Mouse (Mus musculus): ENCODE results near the gene Map3k3. TPM values are rescaled to one million over a fixed set of nuclear protein-coding genes. Genes with fewer than 3 reads are reported as not detected.
A peak's percentile ranks its signal among the peaks of the same experiment; 100 is the strongest.
"Not testable (repeated sequence)": the region's sequence is repeated elsewhere in the genome, so short reads cannot be mapped to it uniquely, and the experiment has no call there.

Map3k3 gene
- polyA plus RNA-seq, 1 experiment from 2014 or later: 25.7 TPM

DNA sequence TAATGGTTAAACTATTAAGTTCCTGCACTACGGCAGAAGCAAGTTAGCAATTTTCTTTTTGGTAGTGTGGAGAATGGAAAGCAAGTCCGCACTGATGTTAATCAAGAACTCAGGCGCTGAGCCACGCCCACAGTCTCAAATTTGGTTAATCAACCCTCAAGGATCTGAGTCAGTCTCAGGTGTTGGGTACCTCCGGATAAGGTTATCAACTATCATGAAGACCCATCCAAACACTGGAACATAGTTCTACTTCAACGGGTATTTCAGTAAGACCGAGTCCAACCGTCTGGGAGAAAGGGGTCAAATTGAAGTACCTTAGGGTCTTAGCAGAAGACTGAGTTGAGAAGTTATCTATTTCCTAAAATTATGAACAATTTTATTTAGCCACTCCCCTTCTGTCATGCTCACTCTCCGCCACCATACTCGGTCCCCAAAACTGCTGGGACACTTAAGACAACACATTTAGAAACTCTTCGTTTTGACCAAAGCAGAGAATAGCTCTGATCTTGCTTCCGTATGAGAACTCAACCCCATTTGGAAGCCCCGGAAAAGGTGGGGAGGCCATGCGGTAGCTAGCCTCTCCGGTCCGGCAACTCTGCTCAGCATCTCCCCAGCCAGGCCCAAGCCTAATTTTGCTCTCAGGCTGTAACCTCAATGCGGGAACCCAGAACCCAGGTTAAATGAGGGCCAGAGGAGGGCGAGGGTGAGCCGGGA, 108.4 kb downstream of the Map3k3 start:
- Histone ChIP-seq H3K4me2 (replicated peaks; ENCODE audit: low read depth, low read length) (peak overlapping the region; percentile 43), H3K36me3 (ENCODE audit: control insufficient read depth, insufficient read depth, low read length) (peaks cover 11% of the 10 kb centered on the region; the same call in 1 of the 2 replicates), H3K27me3 (ENCODE audit: control insufficient read depth, insufficient read depth, low read length) (no peaks in the 10 kb centered on the region), H3K4me3 (ENCODE audit: low read length) (peak overlapping the region; percentile 53), H3K9me3 (ENCODE audit: control insufficient read depth, low read length) (no peaks in the 10 kb centered on the region), H3K9ac (ENCODE audit: low read depth, low read length) (peak overlapping the region; percentile 59), H3K4me1 (ENCODE audit: control insufficient read depth, insufficient read depth, low read length) (no peaks in the 10 kb centered on the region), H3K27ac (ENCODE audit: low read depth, low read length) (peak overlapping the region; percentile 63)
- ATAC-seq (ENCODE audit: low FRiP score, low TSS enrichment): no peak; the same call in 1 of the 2 replicates
- WGBS: 9% methylated on average over 19 of the region's 19 CpGs

DNA sequence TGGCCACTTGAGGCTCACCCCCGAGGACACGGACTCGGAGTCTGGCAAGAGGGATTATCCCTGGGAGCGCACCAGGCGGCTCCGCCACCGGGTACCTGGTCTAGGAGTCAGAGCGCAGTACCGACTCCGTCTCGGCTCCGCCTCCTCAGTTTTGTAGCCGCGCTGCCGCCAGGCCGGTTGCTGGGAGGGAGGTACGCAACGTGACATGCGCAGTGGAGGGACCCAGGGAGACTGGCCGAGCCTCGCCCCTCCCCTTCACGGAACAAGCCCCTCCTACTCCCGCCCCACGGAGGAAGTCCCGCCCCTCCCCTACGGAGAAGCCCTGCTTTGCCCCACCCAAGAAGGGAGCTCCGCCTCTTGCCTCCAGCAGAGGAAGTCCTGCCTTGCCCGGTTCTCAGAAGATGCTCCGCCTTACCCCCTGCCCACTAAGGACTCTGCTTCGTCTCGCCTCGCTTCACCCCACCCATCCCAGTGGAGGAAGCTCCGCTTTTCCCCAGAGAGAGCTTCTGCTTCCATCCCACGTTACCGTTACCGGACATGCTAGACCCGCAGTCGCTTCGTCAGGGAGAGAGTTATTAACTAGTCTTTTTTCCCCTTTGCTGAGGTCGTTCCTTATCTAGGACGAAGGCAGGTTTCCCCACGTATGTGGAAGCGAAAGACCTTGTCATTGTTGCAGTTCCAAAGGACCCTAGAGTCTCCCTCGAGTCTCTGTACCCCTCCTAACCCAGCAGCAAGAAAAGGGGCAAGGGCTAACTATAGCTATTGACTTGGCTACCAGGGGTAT, 109.2 kb downstream of the Map3k3 start:
- H3K36me3 ChIP-seq (ENCODE audit: control insufficient read depth, insufficient read depth, low read length): peaks cover 18% of the 10 kb centered on the region; the same call in 1 of the 2 replicates
- H3K27me3 ChIP-seq (ENCODE audit: control insufficient read depth, insufficient read depth, low read length): no peaks in the 10 kb centered on the region
- peak overlapping the region; percentile 63 for H3K4me2 ChIP-seq (replicated peaks; ENCODE audit: low read depth, low read length)
- H3K4me1 ChIP-seq (ENCODE audit: control insufficient read depth, insufficient read depth, low read length): no peaks in the 10 kb centered on the region
- H3K9ac ChIP-seq (ENCODE audit: low read depth, low read length): peak overlapping the region; percentile 64
- ATAC-seq (ENCODE audit: low FRiP score, low TSS enrichment): peak; percentile 98
- peak overlapping the region; percentile 53 for H3K4me3 ChIP-seq (ENCODE audit: low read length)
- WGBS: under 1% methylated on average over 42 of the region's 44 CpGs
- no peaks in the 10 kb centered on the region for H3K9me3 ChIP-seq (ENCODE audit: control insufficient read depth, low read length)
- peak overlapping the region; percentile 86 for H3K27ac ChIP-seq (ENCODE audit: low read depth, low read length)

DNA sequence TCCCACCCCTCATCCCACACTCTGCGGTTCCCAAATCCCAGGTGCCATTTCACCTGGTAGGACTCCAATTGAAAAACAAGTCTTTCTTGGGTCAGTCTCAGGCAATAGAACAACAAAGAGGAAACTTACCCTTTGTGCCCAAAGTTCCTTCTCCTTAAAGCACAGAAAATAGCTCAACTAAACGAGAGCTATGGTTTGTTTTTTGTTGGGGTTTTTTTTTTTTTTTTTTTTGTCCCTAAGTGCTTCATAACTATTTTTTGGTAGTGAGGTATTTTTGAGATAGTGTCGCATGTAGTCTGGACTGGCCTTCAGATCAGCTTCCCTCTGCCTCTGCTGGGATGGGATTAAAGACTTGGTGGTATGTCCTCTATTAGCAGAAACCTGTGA, 109.7 kb downstream of the Map3k3 start:
- 35% methylated on average over 3 of the region's 3 CpGs for WGBS
- ATAC-seq (ENCODE audit: low FRiP score, low TSS enrichment): no peak
- H3K36me3 ChIP-seq (ENCODE audit: control insufficient read depth, insufficient read depth, low read length): peaks cover 23% of the 10 kb centered on the region; the same call in 1 of the 2 replicates
- peak overlapping the region; percentile 53 for H3K4me3 ChIP-seq (ENCODE audit: low read length)
- H3K9ac ChIP-seq (ENCODE audit: low read depth, low read length): peak overlapping the region; percentile 64
- H3K4me1 ChIP-seq (ENCODE audit: control insufficient read depth, insufficient read depth, low read length): no peaks in the 10 kb centered on the region
- peak overlapping the region; percentile 86 for H3K27ac ChIP-seq (ENCODE audit: low read depth, low read length)
- peak overlapping the region; percentile 63 for H3K4me2 ChIP-seq (replicated peaks; ENCODE audit: low read depth, low read length)
- H3K27me3 ChIP-seq (ENCODE audit: control insufficient read depth, insufficient read depth, low read length): no peaks in the 10 kb centered on the region
- no peaks in the 10 kb centered on the region for H3K9me3 ChIP-seq (ENCODE audit: control insufficient read depth, low read length)

DNA sequence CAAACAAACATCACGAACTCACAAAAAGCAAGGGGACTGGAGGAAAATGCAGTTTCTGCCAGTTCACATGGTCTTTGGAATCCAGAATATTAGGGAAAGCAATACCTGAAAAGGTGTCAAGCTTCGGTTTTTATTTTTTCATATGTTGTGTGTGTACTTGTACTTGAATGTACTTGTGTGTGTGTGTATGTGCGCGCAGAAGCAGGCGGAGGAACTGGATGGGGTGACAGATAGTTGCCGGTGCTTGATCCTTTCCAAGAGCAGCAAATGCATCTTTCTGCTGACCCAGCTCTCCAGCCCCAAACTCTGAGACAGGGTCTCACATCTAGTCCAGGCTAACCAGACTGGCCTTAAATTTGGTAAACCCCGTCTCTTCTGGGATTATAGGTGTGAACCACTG, 110.5 kb downstream of the Map3k3 start:
- no peak for ATAC-seq (ENCODE audit: low FRiP score, low TSS enrichment)
- WGBS: 91% methylated on average over 7 of the region's 7 CpGs

DNA sequence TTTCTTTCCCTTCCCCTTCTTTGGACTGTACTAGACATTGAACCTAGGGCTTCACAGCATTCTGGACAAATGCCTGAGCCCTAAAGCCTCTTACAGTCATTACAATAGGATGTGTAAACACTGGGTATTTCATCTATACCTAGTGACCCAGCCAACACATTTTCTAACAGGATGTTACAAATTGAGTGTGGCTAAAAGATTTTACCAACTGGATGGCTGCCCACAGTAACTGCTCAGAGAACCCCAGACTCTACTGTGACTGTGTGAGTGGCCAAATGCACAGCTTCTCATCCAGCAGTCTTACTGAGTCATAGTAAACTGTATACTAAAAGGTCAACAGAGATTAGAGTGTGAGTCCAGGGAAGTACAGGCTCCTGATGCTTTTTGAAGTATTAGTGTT, 110.9 kb downstream of the Map3k3 start:
- H3K27ac ChIP-seq (ENCODE audit: low read depth, low read length): no peak overlapping the region
- no peak for ATAC-seq (ENCODE audit: low FRiP score, low TSS enrichment)
- no peak overlapping the region for H3K4me2 ChIP-seq (replicated peaks; ENCODE audit: low read depth, low read length)
- no peak overlapping the region for H3K4me3 ChIP-seq (ENCODE audit: low read length)
- no peaks in the 10 kb centered on the region for H3K4me1 ChIP-seq (ENCODE audit: control insufficient read depth, insufficient read depth, low read length)
- peaks cover 25% of the 10 kb centered on the region; the same call in 1 of the 2 replicates for H3K36me3 ChIP-seq (ENCODE audit: control insufficient read depth, insufficient read depth, low read length)
- no peaks in the 10 kb centered on the region for H3K9me3 ChIP-seq (ENCODE audit: control insufficient read depth, low read length)
- H3K9ac ChIP-seq (ENCODE audit: low read depth, low read length): no peak overlapping the region
- H3K27me3 ChIP-seq (ENCODE audit: control insufficient read depth, insufficient read depth, low read length): no peaks in the 10 kb centered on the region

More for the DNA sequence above, 110.5 kb downstream of the Map3k3 start:
- peaks cover 23% of the 10 kb centered on the region; the same call in 1 of the 2 replicates for H3K36me3 ChIP-seq (ENCODE audit: control insufficient read depth, insufficient read depth, low read length)
- no peak overlapping the region for H3K27ac ChIP-seq (ENCODE audit: low read depth, low read length)
- H3K9ac ChIP-seq (ENCODE audit: low read depth, low read length): no peak overlapping the region
- no peak overlapping the region for H3K4me2 ChIP-seq (replicated peaks; ENCODE audit: low read depth, low read length)
- H3K27me3 ChIP-seq (ENCODE audit: control insufficient read depth, insufficient read depth, low read length): no peaks in the 10 kb centered on the region
- no peaks in the 10 kb centered on the region for H3K9me3 ChIP-seq (ENCODE audit: control insufficient read depth, low read length)
- no peaks in the 10 kb centered on the region for H3K4me1 ChIP-seq (ENCODE audit: control insufficient read depth, insufficient read depth, low read length)
- no peak overlapping the region for H3K4me3 ChIP-seq (ENCODE audit: low read length)

DNA sequence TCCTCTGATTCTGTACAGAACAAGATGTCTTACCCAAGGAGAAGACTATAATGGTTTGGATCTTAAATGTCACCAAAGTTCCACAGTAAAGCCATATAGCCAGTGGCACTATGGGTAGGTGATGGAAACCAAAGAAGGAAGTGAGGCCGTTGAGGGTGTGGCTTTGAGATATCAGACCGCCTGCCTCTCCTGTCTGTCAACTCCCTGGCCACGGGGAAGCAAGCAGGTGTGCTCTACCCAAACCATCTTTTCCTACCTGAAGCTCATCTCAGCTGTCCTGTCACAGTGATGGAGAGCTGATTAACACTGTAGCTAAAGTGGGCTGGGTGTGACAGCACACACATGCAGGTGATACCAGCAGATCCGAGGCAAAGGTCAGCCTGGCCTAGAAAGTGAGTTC, 113.9 kb downstream of the Map3k3 start:
- no peak overlapping the region for H3K4me2 ChIP-seq (replicated peaks; ENCODE audit: low read depth, low read length)
- H3K9me3 ChIP-seq (ENCODE audit: control insufficient read depth, low read length): no peaks in the 10 kb centered on the region
- no peak overlapping the region for H3K4me3 ChIP-seq (ENCODE audit: low read length)
- H3K4me1 ChIP-seq (ENCODE audit: control insufficient read depth, insufficient read depth, low read length): no peaks in the 10 kb centered on the region
- ATAC-seq (ENCODE audit: low FRiP score, low TSS enrichment): no peak
- no peaks in the 10 kb centered on the region for H3K27me3 ChIP-seq (ENCODE audit: control insufficient read depth, insufficient read depth, low read length)
- WGBS: 89% methylated on average over 4 of the region's 4 CpGs
- no peak overlapping the region for H3K27ac ChIP-seq (ENCODE audit: low read depth, low read length)
- peaks cover 52% of the 10 kb centered on the region for H3K36me3 ChIP-seq (ENCODE audit: control insufficient read depth, insufficient read depth, low read length)
- H3K9ac ChIP-seq (ENCODE audit: low read depth, low read length): no peak overlapping the region

DNA sequence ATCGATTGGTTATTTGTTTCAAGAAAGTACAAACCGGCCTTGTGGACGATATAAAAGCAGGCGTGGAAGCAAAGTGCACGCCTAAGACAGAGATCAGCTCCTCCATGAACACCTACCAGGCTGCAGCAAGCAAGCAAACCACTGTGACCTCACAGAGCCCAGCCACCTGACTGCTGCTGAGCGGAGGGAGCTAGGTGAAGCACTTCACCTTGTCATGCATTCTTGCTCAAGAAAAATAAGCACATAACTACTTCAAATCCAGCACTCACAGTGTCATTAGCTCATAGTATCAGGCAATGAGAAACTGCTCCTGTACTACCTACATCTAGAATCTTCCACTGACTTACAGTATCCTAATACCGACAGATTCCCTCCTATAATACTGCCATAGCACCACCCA, 115.6 kb downstream of the Map3k3 start:
- WGBS: 92% methylated on average over 7 of the region's 7 CpGs
- H3K4me2 ChIP-seq (replicated peaks; ENCODE audit: low read depth, low read length); H3K4me1 ChIP-seq (ENCODE audit: control insufficient read depth, insufficient read depth, low read length); H3K27me3 ChIP-seq (ENCODE audit: control insufficient read depth, insufficient read depth, low read length); H3K9me3 ChIP-seq (ENCODE audit: control insufficient read depth, low read length); H3K9ac ChIP-seq (ENCODE audit: low read depth, low read length); H3K4me3 ChIP-seq (ENCODE audit: low read length); ATAC-seq (ENCODE audit: low FRiP score, low TSS enrichment); H3K27ac ChIP-seq (ENCODE audit: low read depth, low read length): not testable (repeated sequence)
- H3K36me3 ChIP-seq (ENCODE audit: control insufficient read depth, insufficient read depth, low read length): peaks cover 67% of the 10 kb centered on the region

DNA sequence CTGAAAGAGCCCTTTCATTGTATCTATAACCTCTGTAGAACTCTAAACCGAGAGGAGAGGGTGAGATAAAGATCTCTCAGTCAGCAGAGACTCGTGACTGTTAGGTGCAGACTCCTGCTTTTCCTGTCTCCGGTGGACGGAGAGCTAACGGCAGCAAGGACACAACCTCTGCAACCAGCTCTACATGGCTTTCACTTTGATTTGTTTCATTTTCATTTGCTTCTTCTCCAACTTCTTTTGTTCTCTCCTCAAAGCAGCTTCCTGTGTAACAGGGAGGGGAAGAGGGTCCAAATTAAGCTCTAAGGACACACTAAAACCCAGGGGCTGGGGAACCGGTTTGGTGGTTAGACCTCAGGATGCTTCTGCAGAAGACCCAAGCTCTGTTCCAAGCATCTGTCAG, 116.3 kb downstream of the Map3k3 start:
- 75% methylated on average over 6 of the region's 6 CpGs for WGBS
- no peak overlapping the region for H3K9ac ChIP-seq (ENCODE audit: low read depth, low read length)
- no peak overlapping the region for H3K27ac ChIP-seq (ENCODE audit: low read depth, low read length)
- H3K4me3 ChIP-seq (ENCODE audit: low read length): no peak overlapping the region
- no peaks in the 10 kb centered on the region for H3K9me3 ChIP-seq (ENCODE audit: control insufficient read depth, low read length)
- H3K4me1 ChIP-seq (ENCODE audit: control insufficient read depth, insufficient read depth, low read length): no peaks in the 10 kb centered on the region
- H3K36me3 ChIP-seq (ENCODE audit: control insufficient read depth, insufficient read depth, low read length): peaks cover 75% of the 10 kb centered on the region
- H3K4me2 ChIP-seq (replicated peaks; ENCODE audit: low read depth, low read length): no peak overlapping the region
- H3K27me3 ChIP-seq (ENCODE audit: control insufficient read depth, insufficient read depth, low read length): no peaks in the 10 kb centered on the region
- ATAC-seq (ENCODE audit: low FRiP score, low TSS enrichment): no peak
